24 mouse cellular contexts compared by ENCODE assay signal in the genomic region with DNA sequence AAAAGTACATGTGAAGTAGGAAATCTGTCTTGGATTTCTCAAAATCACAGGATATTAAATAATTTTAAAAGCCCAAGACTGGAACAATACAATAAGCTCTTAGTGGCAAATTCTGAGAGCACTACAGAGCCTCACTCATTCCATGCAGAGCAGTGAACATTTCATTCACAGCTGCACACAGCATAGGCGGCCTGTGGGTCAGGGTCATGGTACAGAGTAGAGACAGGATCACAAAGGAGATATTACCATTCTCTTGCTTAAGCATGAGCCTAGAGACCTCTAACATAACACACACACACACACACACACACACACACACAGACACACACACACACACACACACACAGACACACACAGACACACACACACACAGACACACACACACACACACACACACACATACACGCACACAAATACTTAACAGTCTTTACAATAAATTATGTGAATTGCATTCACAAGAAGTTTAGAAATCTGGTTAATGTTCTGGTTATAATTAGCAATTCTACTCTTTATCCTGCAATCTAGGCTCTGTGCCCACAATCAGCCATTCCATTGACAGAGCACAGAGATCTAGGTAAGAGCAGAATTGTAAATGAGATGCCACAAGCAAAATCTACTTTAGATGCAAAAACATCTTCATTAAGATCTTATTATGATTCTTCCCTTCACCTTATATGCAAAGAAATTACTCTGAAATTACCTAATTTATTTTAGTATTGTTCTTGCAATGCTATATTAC.
A peak's percentile ranks its signal among the peaks of the same experiment; 100 is the strongest.
DNase-seq lines count a peak whose midpoint lies in the region; ATAC-seq and TF ChIP-seq lines count a peak whose summit lies in the region.
"Had no signal": no experiment of that assay in that cellular context is flagged by ENCODE, and none has a peak within 500 bp of the region (broad histone marks: within the 10 kb centered on the region; RNA-seq: fewer than 3 reads in every experiment).

No protein-coding gene starts in this region.

- H3K27me3 ChIP-seq in forebrain, embryonic 15.5 days, result no peaks in the 10 kb centered on the region
- H3K27me3 ChIP-seq in forebrain, embryonic 10.5 days (ENCODE audit: poor library complexity, severe bottlenecking), result no peaks in the 10 kb centered on the region
- H3K27me3 ChIP-seq: embryonic facial prominence, embryonic 12.5 days; embryonic facial prominence, embryonic 15.5 days; heart, embryonic 13.5 days; hindbrain, embryonic 15.5 days; intestine, embryonic 15.5 days had no signal

- TF ChIP-seq POLR2A in brain, embryonic 14.5 days (IDR thresholded peaks at IDR 0.05; ENCODE audit: borderline replicate concordance, extremely low read depth, insufficient read depth, insufficient read length, poor library complexity, severe bottlenecking), result no peak

- no peak for TF ChIP-seq CTCF in brain, embryonic 14.5 days (IDR thresholded peaks at IDR 0.05; ENCODE audit: borderline replicate concordance, extremely low read depth, insufficient read depth, insufficient read length)

- DNase-seq in forebrain, embryonic 10.5 days (ENCODE audit: extremely low spot score, low spot score), result no peak
- peak; percentile 35 for DNase-seq in brain, adult 2 months (ENCODE audit: low read depth, low spot score)
- DNase-seq in brain, embryonic 14.5 days (ENCODE audit: low read depth), result peak; percentile 83
- no peak for DNase-seq in cerebellum, adult 9-10 months
- DNase-seq in spleen, postnatal 36 days (ENCODE audit: low spot score in 2 of 2), result no peak
- DNase-seq: adrenal gland, adult 2 months; adrenal gland, postnatal 14 days; cerebellum, adult 18-20 months; cerebellum, adult 9-11 months; cerebellum, postnatal 25 days; gastrocnemius, postnatal 10 days; gastrocnemius, postnatal 36 days; heart, adult 2 months; heart, postnatal 14 days; heart, postnatal 4 days; kidney, adult 11 months had no signal

- 35% methylated on average over 2 of the region's 2 CpGs for WGBS in forebrain, embryonic 15.5 days
- 86% methylated on average over 2 of the region's 2 CpGs for WGBS in forebrain, embryonic 10.5 days

- ATAC-seq in forebrain, embryonic 15.5 days (replicated peaks), result peak; percentile 79
- ATAC-seq: CD4-positive, CD25-positive, alpha-beta regulatory T cell, adult 4 months; intestine, embryonic 15.5 days had no signal

- H3K36me3 ChIP-seq in forebrain, embryonic 15.5 days, result no peaks in the 10 kb centered on the region
- no peaks in the 10 kb centered on the region for H3K36me3 ChIP-seq in forebrain, embryonic 10.5 days (replicated peaks)
- H3K36me3 ChIP-seq: embryonic facial prominence, embryonic 12.5 days; embryonic facial prominence, embryonic 15.5 days; heart, embryonic 10.5 days; heart, embryonic 13.5 days; hindbrain, embryonic 15.5 days; intestine, embryonic 15.5 days had no signal

- H3K9ac ChIP-seq in forebrain, embryonic 15.5 days (replicated peaks), result no peak overlapping the region
- H3K9ac ChIP-seq: embryonic facial prominence, embryonic 12.5 days; embryonic facial prominence, embryonic 15.5 days; heart, embryonic 13.5 days; hindbrain, embryonic 15.5 days; intestine, embryonic 15.5 days had no signal

- no peak overlapping the region for H3K4me3 ChIP-seq in forebrain, embryonic 15.5 days
- no peak overlapping the region for H3K4me3 ChIP-seq in forebrain, embryonic 10.5 days
- H3K4me3 ChIP-seq: embryonic facial prominence, embryonic 12.5 days; embryonic facial prominence, embryonic 15.5 days; heart, adult 2 months; heart, embryonic 10.5 days; heart, embryonic 13.5 days; hindbrain, embryonic 15.5 days; intestine, embryonic 15.5 days had no signal

- no peak overlapping the region for H3K4me2 ChIP-seq in forebrain, embryonic 15.5 days (replicated peaks)
- H3K4me2 ChIP-seq: embryonic facial prominence, embryonic 12.5 days; embryonic facial prominence, embryonic 15.5 days; heart, embryonic 13.5 days; hindbrain, embryonic 15.5 days; intestine, embryonic 15.5 days had no signal

- no peak overlapping the region for H3K27ac ChIP-seq in forebrain, embryonic 15.5 days (replicated peaks)
- H3K27ac ChIP-seq in forebrain, embryonic 10.5 days, result no peak overlapping the region
- H3K27ac ChIP-seq: embryonic facial prominence, embryonic 12.5 days; embryonic facial prominence, embryonic 15.5 days; heart, adult 2 months; heart, embryonic 10.5 days; heart, embryonic 13.5 days; hindbrain, embryonic 15.5 days; intestine, embryonic 15.5 days had no signal

- H3K9me3 ChIP-seq in forebrain, embryonic 15.5 days, result no peaks in the 10 kb centered on the region
- no peaks in the 10 kb centered on the region for H3K9me3 ChIP-seq in forebrain, embryonic 10.5 days
- H3K9me3 ChIP-seq: embryonic facial prominence, embryonic 12.5 days; embryonic facial prominence, embryonic 15.5 days; heart, embryonic 10.5 days; heart, embryonic 13.5 days; hindbrain, embryonic 15.5 days; intestine, embryonic 15.5 days had no signal

- no peaks in the 10 kb centered on the region for H3K4me1 ChIP-seq in forebrain, embryonic 15.5 days
- H3K4me1 ChIP-seq in forebrain, embryonic 10.5 days, result no peaks in the 10 kb centered on the region
- H3K4me1 ChIP-seq: embryonic facial prominence, embryonic 12.5 days; embryonic facial prominence, embryonic 15.5 days; heart, embryonic 10.5 days; heart, embryonic 13.5 days; hindbrain, embryonic 15.5 days; intestine, embryonic 15.5 days had no signal

Comparison
In these comparisons a context has a peak if more than half of its experiments do, and no peak if none do; other contexts are left out.
1. DNase-seq: peak in brain, adult 2 months (single experiment) and brain, embryonic 14.5 days (single experiment); none in forebrain, embryonic 10.5 days (single experiment), cerebellum, adult 9-10 months (single experiment) and spleen, postnatal 36 days (0 of 2).